Mouse (Mus musculus) erythroblast, embryonic 14.5 days (primary cell): Measurements from ENCODE around the gene Krtap10-10.

Source experiments
- GATA1 ChIP-seq: IDR thresholded peaks from 2 replicates; pipeline ENCODE4 v1.6.1; 2012; ENCODE audit warnings: low read length, inconsistent platforms, mixed read lengths
- TAL1 ChIP-seq: IDR thresholded peaks from 3 replicates; pipeline ENCODE4 v1.6.1; 2012; ENCODE audit warnings: low read length, inconsistent platforms, mixed read lengths

- no peak for TF ChIP-seq TAL1
- TF ChIP-seq GATA1: no peak
Observed at GRCm38 (mm10) chr10:77852559-77852958, 16.8 kb downstream of the Krtap10-10 start, which contains the start of gene Gm10318.
